Mouse (Mus musculus): Measurements from ENCODE around the gene Hspb9. TPM values are rescaled to one million over a fixed set of nuclear protein-coding genes. Genes with fewer than 3 reads are reported as not detected.
A peak's percentile ranks its signal among the peaks of the same experiment; 100 is the strongest.

The Hspb9 gene
- polyA plus RNA-seq, 1 experiment from 2014 or later: not detected

DNA sequence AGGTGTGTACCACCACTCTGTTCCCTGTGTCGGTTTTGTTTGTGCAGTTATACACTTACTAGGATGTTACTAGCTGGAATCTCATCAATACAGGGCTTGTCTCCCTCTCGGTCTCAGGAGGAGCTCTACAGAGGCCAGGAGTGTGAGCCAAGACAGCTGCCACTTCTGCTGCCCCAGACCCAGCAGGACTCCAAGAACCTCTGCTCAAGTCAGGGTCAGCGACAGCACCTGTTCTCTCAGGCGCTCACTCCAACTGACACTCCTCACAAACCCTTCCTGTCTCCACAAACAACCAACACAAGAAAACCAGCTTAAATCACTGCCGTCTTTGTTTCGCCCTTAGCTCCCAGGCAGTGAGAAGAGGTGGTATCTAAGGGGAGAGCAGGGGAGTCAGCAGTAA is 15.0 kb downstream of the Hspb9 start:
- Histone ChIP-seq H3K27me3 (replicated peaks; ENCODE audit: control insufficient read depth, insufficient read depth, low read length) (no peaks in the 10 kb centered on the region), H3K27ac (replicated peaks; ENCODE audit: low read depth, low read length) (no peak overlapping the region)

DNA sequence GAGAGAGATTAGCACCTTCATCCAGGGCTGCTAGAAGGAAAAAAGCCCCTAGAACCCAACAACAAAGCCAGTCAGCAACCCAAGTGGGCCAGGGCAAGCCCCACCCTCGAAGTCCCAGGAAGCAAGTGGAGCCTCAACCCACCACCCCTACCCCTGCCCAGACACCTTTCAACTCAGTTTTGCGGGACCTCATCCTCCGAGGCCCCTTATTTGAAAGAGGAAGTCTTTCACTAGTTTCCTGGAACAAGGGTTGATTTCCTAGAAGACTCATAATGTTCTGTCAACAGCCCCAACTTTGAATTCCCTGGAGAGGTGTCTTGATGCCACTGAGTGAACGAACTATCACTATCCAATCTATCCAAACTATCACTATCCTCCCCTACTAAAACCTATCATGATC is 16.3 kb downstream of the Hspb9 start:
- H3K4me1 ChIP-seq (ENCODE audit: control insufficient read depth, insufficient read depth, low read length): peaks cover 5% of the 10 kb centered on the region; the same call in 1 of the 2 replicates
- H3K9me3 ChIP-seq (ENCODE audit: control insufficient read depth, low read length): no peaks in the 10 kb centered on the region
- H3K27me3 ChIP-seq (replicated peaks; ENCODE audit: control insufficient read depth, insufficient read depth, low read length): no peaks in the 10 kb centered on the region
- no peak overlapping the region for H3K9ac ChIP-seq (ENCODE audit: low read depth, low read length)
- peaks cover 6% of the 10 kb centered on the region; the same call in 1 of the 2 replicates for H3K36me3 ChIP-seq (ENCODE audit: control insufficient read depth, insufficient read depth, low read length)
- ATAC-seq (ENCODE audit: low read depth): no peak
- H3K4me3 ChIP-seq (ENCODE audit: low read depth, low read length): no peak overlapping the region
- no peak overlapping the region for H3K4me2 ChIP-seq (ENCODE audit: low read depth, low read length)
- WGBS: 77% methylated on average over 4 of the region's 4 CpGs
- no peak for DNase-seq (ENCODE audit: low spot score)
- no peak overlapping the region for H3K27ac ChIP-seq (replicated peaks; ENCODE audit: low read depth, low read length)

More for the DNA sequence above, 15.0 kb downstream of the Hspb9 start:
- H3K4me2 ChIP-seq (ENCODE audit: low read depth, low read length): no peak overlapping the region
- DNase-seq (ENCODE audit: low spot score) (no peak), ATAC-seq (ENCODE audit: low read depth) (no peak)
- peaks cover 7% of the 10 kb centered on the region; the same call in 1 of the 2 replicates for H3K4me1 ChIP-seq (ENCODE audit: control insufficient read depth, insufficient read depth, low read length)
- WGBS: 84% methylated on average over 6 of the region's 6 CpGs
- H3K4me3 ChIP-seq (ENCODE audit: low read depth, low read length): no peak overlapping the region
- H3K9ac ChIP-seq (ENCODE audit: low read depth, low read length): no peak overlapping the region
- H3K36me3 ChIP-seq (ENCODE audit: control insufficient read depth, insufficient read depth, low read length): peaks cover 3% of the 10 kb centered on the region; the same call in 1 of the 2 replicates
- H3K9me3 ChIP-seq (ENCODE audit: control insufficient read depth, low read length): no peaks in the 10 kb centered on the region

DNA sequence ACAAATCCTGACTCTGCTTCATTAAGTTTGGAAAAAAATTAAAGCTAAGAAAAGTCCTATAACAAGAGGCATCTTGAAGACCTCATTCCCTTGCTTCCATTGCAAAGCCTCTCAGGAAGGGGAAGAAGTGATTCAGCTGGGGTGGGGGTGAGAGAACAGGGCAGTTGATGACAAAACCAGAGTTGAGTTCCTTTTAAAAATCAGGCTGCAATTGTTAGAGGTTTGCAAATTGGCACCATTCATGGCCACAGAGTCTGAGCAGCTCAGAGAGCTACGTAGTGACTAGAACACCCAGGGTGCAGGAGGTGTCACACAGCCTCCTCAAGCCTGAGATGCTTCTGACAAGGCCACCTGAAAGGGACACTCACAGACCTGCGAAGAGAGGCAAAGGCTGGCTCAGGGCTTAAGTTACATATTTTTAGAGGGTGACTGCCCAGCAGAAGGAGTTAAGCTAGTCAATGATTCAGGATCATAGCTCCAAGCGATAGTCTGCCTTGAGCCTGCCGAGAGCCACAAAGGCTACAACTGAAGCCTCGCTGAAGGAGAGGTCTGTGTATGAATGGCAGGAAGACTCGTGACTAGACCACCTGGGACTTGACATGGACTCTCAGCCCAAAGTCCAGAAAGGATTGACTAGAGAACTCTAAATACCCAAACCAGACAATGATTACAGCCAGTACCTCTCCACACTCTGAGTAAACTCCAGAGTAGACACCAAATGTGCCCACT is 17.0 kb downstream of the Hspb9 start:
- WGBS: 86% methylated on average over 6 of the region's 6 CpGs

DNA sequence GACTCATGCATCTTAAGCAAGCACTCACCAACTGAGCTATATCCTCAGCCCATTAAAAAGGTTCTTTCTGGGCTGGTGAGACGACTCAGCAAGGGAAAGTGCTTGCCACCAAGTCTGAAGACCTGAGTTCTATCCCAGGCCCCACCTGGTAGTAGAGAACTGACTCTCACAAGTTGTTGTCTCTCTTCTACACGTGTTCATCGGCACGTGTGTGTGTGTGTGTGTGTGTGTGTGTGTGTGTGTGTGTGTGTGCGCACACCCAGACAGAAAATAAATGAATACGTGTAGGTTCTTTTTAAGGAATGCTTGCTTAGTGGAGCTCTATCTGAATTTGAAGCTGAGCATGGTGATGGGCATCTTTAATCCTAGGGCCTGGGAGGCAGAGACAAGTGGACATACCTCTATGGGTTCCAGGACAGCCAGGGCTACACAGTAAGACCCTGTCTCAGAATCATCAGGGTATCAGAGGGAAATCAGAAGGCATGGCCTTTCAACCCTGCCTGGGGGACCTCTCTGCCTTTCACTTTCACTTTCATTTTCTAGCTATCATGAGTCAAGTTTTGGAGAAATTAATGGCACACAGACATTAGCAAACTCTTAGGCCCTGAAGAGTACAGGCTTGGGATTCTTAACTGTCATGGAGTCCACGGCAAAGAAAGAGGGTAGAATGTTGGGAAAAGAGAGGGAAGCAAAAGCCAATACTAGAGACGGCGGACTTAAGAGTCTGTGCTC is 21.6 kb downstream of the Hspb9 start:
- ATAC-seq (ENCODE audit: low read depth): no peak
- Histone ChIP-seq H3K9ac (ENCODE audit: low read depth, low read length) (peak overlapping the region; percentile 2; the same call in 1 of the 2 replicates), H3K4me1 (ENCODE audit: control insufficient read depth, insufficient read depth, low read length) (peaks cover 6% of the 10 kb centered on the region; the same call in 1 of the 2 replicates), H3K9me3 (ENCODE audit: control insufficient read depth, low read length) (no peaks in the 10 kb centered on the region), H3K27ac (replicated peaks; ENCODE audit: low read depth, low read length) (no peak overlapping the region), H3K27me3 (replicated peaks; ENCODE audit: control insufficient read depth, insufficient read depth, low read length) (no peaks in the 10 kb centered on the region), H3K36me3 (ENCODE audit: control insufficient read depth, insufficient read depth, low read length) (peaks cover 6% of the 10 kb centered on the region; the same call in 1 of the 2 replicates), H3K4me2 (ENCODE audit: low read depth, low read length) (no peak overlapping the region), H3K4me3 (ENCODE audit: low read depth, low read length) (no peak overlapping the region)
- DNase-seq (ENCODE audit: low spot score): no peak
- WGBS: 91% methylated on average over 9 of the region's 9 CpGs

More for the DNA sequence above, 17.0 kb downstream of the Hspb9 start:
- H3K27ac ChIP-seq (replicated peaks; ENCODE audit: low read depth, low read length): no peak overlapping the region
- H3K9me3 ChIP-seq (ENCODE audit: control insufficient read depth, low read length): no peaks in the 10 kb centered on the region
- no peaks in the 10 kb centered on the region for H3K27me3 ChIP-seq (replicated peaks; ENCODE audit: control insufficient read depth, insufficient read depth, low read length)
- no peak overlapping the region for H3K9ac ChIP-seq (ENCODE audit: low read depth, low read length)
- peaks cover 6% of the 10 kb centered on the region; the same call in 1 of the 2 replicates for H3K36me3 ChIP-seq (ENCODE audit: control insufficient read depth, insufficient read depth, low read length)
- DNase-seq (ENCODE audit: low spot score): no peak
- no peak for ATAC-seq (ENCODE audit: low read depth)
- no peak overlapping the region for H3K4me3 ChIP-seq (ENCODE audit: low read depth, low read length)
- no peak overlapping the region for H3K4me2 ChIP-seq (ENCODE audit: low read depth, low read length)
- H3K4me1 ChIP-seq (ENCODE audit: control insufficient read depth, insufficient read depth, low read length): no peaks in the 10 kb centered on the region; the same call in 1 of the 2 replicates

DNA sequence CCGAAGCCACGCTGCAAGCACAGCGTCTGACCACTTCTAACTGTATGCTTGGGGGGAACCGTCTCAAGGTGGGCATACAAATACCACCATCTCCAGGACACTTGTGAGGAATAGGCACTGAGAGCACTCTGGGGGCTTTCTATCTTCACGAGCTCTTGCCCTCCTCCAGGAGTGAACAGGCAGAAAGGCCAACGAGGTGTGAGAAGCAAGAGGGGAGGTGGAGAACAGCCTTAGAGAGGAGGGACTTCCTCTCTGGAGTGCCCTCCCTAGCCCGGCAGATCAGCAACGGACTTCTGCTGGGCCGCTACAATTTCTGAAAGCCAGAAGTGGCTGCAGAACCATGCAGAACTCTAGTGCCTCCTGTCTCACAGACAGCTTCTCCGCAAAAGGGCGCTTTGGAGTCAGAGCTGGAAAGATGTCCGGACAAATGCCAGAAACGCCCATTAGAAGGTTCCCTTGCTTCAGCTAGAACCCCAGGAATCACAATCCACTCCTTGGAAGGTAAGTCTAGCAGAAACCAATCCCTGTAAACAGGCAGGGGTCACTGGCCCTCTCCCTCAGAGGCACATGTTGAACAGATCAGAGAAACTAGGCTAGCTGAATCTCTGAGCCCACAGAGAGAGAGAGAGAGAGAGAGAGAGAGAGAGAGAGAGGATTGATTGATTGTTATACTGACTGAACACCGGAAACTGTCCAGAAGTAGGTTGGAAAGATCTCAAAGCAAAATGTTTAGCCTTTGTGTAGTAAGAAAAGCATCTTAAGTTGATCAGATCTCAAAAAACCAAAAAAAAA is 22.5 kb downstream of the Hspb9 start:
- Histone ChIP-seq H3K27me3 (replicated peaks; ENCODE audit: control insufficient read depth, insufficient read depth, low read length) (no peaks in the 10 kb centered on the region), H3K9me3 (ENCODE audit: control insufficient read depth, low read length) (no peaks in the 10 kb centered on the region), H3K27ac (replicated peaks; ENCODE audit: low read depth, low read length) (no peak overlapping the region), H3K9ac (ENCODE audit: low read depth, low read length) (peak overlapping the region; percentile 2), H3K4me3 (ENCODE audit: low read depth, low read length) (no peak overlapping the region), H3K4me2 (ENCODE audit: low read depth, low read length) (peak overlapping the region; percentile 87), H3K36me3 (ENCODE audit: control insufficient read depth, insufficient read depth, low read length) (peaks cover 6% of the 10 kb centered on the region; the same call in 1 of the 2 replicates), H3K4me1 (ENCODE audit: control insufficient read depth, insufficient read depth, low read length) (peaks cover 6% of the 10 kb centered on the region; the same call in 1 of the 2 replicates)
- ATAC-seq (ENCODE audit: low read depth) (no peak), DNase-seq (ENCODE audit: low spot score) (no peak)
- WGBS: 82% methylated on average over 14 of the region's 14 CpGs

DNA sequence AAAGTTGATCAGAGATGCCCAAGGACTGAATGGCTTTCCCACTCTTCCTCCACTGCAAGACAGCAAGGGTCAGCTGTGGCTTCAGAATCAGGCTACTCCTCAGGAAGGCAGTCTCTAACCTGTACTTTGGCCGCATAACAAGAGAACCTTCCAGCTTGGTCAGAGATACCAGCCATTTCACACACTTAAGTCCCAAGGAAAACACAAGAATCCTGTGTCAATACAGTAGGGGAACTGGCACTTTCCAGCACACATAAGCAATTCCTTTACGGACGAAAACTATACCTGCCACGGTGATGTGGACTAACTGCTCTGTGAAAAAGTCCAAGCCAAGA is 23.1 kb downstream of the Hspb9 start:
- Histone ChIP-seq H3K9ac (ENCODE audit: low read depth, low read length) (peak overlapping the region; percentile 95), H3K9me3 (ENCODE audit: control insufficient read depth, low read length) (no peaks in the 10 kb centered on the region), H3K4me3 (ENCODE audit: low read depth, low read length) (peak overlapping the region; percentile 96), H3K4me2 (ENCODE audit: low read depth, low read length) (peak overlapping the region; percentile 87), H3K36me3 (ENCODE audit: control insufficient read depth, insufficient read depth, low read length) (peaks cover 6% of the 10 kb centered on the region; the same call in 1 of the 2 replicates), H3K27me3 (replicated peaks; ENCODE audit: control insufficient read depth, insufficient read depth, low read length) (no peaks in the 10 kb centered on the region), H3K27ac (replicated peaks; ENCODE audit: low read depth, low read length) (no peak overlapping the region), H3K4me1 (ENCODE audit: control insufficient read depth, insufficient read depth, low read length) (peaks cover 6% of the 10 kb centered on the region; the same call in 1 of the 2 replicates)
- WGBS: 83% methylated on average over 4 of the region's 4 CpGs
- DNase-seq (ENCODE audit: low spot score) (no peak), ATAC-seq (ENCODE audit: low read depth) (no peak)

DNA sequence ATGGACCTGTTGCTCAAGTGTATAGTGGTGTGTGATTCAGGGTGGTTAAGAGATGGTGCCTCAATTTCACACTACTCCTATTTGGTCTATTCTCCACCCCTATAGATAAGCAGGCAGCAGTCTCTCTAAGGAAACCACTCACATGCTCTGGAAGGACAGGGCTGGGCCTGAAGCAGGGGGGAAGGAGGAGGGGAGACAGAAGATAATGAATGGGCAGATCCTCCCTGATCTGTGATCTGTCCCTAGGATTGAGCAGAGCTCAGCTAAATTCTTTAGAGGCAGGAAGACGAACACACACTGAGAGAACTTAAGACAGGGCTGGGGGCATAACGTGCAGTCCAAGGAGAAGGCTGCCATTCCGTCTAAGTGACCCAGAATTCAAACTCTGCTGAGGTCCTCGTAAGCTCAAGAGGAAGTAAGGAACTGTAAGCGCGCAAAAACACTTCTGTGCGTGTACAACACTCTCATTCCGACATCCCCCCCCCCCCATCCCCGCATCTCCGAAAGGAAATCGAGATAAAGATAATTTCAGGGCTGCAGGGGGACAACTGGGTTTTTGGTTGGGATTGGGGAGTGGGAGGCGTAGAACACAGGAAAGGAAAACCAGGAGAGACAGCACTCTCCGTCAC is 23.6 kb downstream of the Hspb9 start:
- DNase-seq (ENCODE audit: low spot score): no peak
- Histone ChIP-seq H3K27me3 (replicated peaks; ENCODE audit: control insufficient read depth, insufficient read depth, low read length) (no peaks in the 10 kb centered on the region), H3K27ac (replicated peaks; ENCODE audit: low read depth, low read length) (peak overlapping the region; percentile 24; the same call in 1 of the 2 replicates), H3K9ac (ENCODE audit: low read depth, low read length) (peak overlapping the region; percentile 95), H3K4me1 (ENCODE audit: control insufficient read depth, insufficient read depth, low read length) (peaks cover 6% of the 10 kb centered on the region; the same call in 1 of the 2 replicates), H3K9me3 (ENCODE audit: control insufficient read depth, low read length) (no peaks in the 10 kb centered on the region), H3K36me3 (ENCODE audit: control insufficient read depth, insufficient read depth, low read length) (peaks cover 3% of the 10 kb centered on the region; the same call in 1 of the 2 replicates), H3K4me2 (ENCODE audit: low read depth, low read length) (peak overlapping the region; percentile 87), H3K4me3 (ENCODE audit: low read depth, low read length) (peak overlapping the region; percentile 96)
- ATAC-seq (ENCODE audit: low read depth): no peak
- WGBS: under 1% methylated on average over 13 of the region's 13 CpGs
